Mouse (Mus musculus) embryonic facial prominence, embryonic 14.5 days (tissue): ENCODE results near the gene Mapkapk2. TPM values are rescaled to one million over a fixed set of nuclear protein-coding genes. Genes with fewer than 3 reads are reported as not detected.
A peak's percentile ranks its signal among the peaks of the same experiment; 100 is the strongest.

Source experiments
- ATAC-seq: fragments of 200-750 bp; cut with Nextera tagmentation; 2 replicates; pipeline ENCODE4 v1.8.0; 2017; ENCODE audit warnings: low read depth, moderate number of reproducible peaks, moderate TSS enrichment
- DNase-seq: peaks from one replicate; pipeline ENCODE4 v3.0.0-alpha.2; 2015; ENCODE audit warnings: low spot score
- H3K27ac ChIP-seq: fragments of 300-500 bp; sonication (generic); replicated peaks from 2 replicates; pipeline ENCODE4 v1.5.1; 2014; ENCODE audit warnings: low read depth, mild to moderate bottlenecking, low read length, moderate library complexity
- H3K27me3 ChIP-seq: fragments of 300-500 bp; sonication (generic); replicated peaks from 2 replicates; pipeline ENCODE4 v1.6.1; 2014; ENCODE audit warnings: low read length; ENCODE audit not compliant: control insufficient read depth, insufficient read depth
- H3K36me3 ChIP-seq: fragments of 300-500 bp; sonication (generic); 2 replicates; pipeline ENCODE4 v1.6.1; 2014; ENCODE audit warnings: low read length, mixed read lengths; ENCODE audit not compliant: control insufficient read depth, insufficient read depth
- H3K4me1 ChIP-seq: fragments of 300-500 bp; sonication (generic); 2 replicates; pipeline ENCODE4 v1.6.1; 2014; ENCODE audit warnings: antibody characterized with exemption, low read length; ENCODE audit not compliant: control insufficient read depth, insufficient read depth
- H3K4me2 ChIP-seq: fragments of 300-500 bp; sonication (generic); 2 replicates; pipeline ENCODE4 v1.6.1; 2014; ENCODE audit warnings: low read depth, mild to moderate bottlenecking, low read length, moderate library complexity, mixed read lengths
- H3K4me3 ChIP-seq: fragments of 300-500 bp; sonication (generic); 2 replicates; pipeline ENCODE4 v1.5.1; 2014; ENCODE audit warnings: low read depth, mild to moderate bottlenecking, low read length
- H3K9ac ChIP-seq: fragments of 300-500 bp; sonication (generic); 2 replicates; pipeline ENCODE4 v1.6.1; 2014; ENCODE audit warnings: low read depth, mild to moderate bottlenecking, low read length, moderate library complexity, mixed read lengths
- H3K9me3 ChIP-seq: fragments of 300-500 bp; sonication (generic); 2 replicates; pipeline ENCODE4 v1.6.1; 2016; ENCODE audit warnings: low read length; ENCODE audit not compliant: control insufficient read depth
- WGBS: fragments of 180-500 bp; shearing (Covaris S2); extraction: QIAGEN DNeasy Blood & Tissue Kit; methylation state at CpG from one replicate; pipeline ENCODE4 v1.1.7; 2014; 5-methylcytosine and 5-hydroxymethylcytosine counted together
- polyA plus RNA-seq: library from polyadenylated mRNA; unstranded; fragments of >200 nt; fragmentation: Nextera tagmentation; extraction: Ambion mirVana; gene quantifications from 2 replicates; pipeline ENCODE4 v1.2.1, GENCODE M21; 2014

Mapkapk2 gene
- polyA plus RNA-seq, 1 experiment from 2014 or later, result 47.8 TPM

DNA sequence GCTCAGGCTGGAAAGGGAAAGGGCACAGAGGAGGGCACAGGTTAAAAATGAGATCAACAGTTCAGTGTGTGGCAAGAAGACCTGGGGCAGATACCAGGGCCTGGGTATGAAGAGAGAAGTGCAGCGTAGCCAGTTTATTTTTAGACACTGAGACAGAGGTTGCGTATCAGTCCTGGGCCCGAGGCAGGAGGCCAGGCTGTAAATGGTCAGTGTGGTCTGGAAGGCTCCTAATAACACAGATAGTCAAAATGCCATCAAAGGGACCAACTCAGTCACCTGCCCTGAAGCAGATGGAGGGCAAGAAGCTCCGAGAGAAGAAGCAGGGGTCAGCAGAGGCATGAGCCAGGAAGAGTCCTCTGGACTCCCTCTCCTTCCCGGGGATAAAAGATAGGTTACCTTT lies 7.4 kb downstream of the Mapkapk2 start:
- DNase-seq, result no peak
- peaks cover 59% of the 10 kb centered on the region for H3K4me1 ChIP-seq
- no peak for ATAC-seq
- no peak overlapping the region for H3K27ac ChIP-seq
- 63% methylated on average over 5 of the region's 5 CpGs for WGBS
- H3K9ac ChIP-seq, result no peak overlapping the region
- H3K36me3 ChIP-seq, result no peaks in the 10 kb centered on the region
- H3K4me3 ChIP-seq, result no peak overlapping the region
- H3K4me2 ChIP-seq, result no peak overlapping the region
- H3K27me3 ChIP-seq, result no peaks in the 10 kb centered on the region
- H3K9me3 ChIP-seq, result no peaks in the 10 kb centered on the region

DNA sequence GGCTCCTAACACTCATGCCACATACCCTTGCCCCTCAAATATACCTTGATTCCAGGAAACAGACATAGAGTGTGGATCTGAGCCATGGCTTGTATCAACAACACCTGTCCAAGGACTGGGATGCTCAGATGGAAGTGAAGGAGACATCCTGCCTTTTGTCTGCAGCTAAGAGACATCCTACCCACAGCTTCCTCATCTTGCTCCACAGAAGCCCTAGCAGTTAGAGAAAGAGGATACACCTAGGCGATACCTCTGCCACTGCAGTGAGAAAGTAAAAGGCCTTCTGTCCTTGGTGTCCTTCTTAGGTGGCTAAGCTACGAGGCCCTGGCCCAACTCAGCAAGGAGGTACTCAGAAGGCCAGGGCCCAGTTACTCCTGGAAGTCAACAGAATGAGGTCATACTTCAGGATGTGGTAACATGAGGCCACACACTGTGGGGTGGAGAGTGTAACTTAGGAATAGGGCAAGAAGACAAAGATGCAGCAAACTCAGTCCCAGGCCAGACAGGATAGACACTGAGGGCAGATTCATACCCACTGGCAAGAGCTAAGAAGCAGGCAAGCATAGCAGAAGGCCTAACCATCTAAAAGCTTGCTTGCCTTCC lies 8.0 kb downstream of the Mapkapk2 start:
- Histone ChIP-seq H3K9me3 (no peaks in the 10 kb centered on the region), H3K27me3 (no peaks in the 10 kb centered on the region), H3K4me3 (no peak overlapping the region), H3K9ac (no peak overlapping the region), H3K27ac (no peak overlapping the region), H3K4me2 (no peak overlapping the region), H3K4me1 (peaks cover 57% of the 10 kb centered on the region), H3K36me3 (no peaks in the 10 kb centered on the region)
- ATAC-seq, result peak; percentile 21; the same call in 1 of the 2 replicates
- 71% methylated on average over 2 of the region's 2 CpGs for WGBS
- no peak for DNase-seq

DNA sequence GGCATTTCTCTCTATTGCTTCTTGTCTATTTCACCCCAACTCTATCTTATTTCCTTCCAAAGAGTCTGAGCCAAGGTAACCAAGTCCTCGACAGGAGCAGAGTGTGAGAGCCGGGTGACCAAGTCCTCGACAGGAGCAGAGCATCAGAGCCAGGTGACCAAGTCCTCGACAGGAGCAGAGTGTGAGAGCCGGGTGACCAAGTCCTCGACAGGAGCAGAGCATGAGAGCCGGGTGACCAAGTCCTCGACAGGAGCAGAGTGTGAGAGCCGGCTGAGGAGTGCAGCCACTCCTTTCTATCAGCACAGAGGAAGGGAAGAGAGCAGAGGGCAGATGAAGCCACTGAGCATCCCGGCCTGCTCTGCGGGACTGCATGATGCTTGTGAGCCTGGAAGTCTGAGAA lies 9.1 kb downstream of the Mapkapk2 start:
- no peak for ATAC-seq
- peaks cover 67% of the 10 kb centered on the region for H3K4me1 ChIP-seq
- H3K27ac ChIP-seq, result no peak overlapping the region
- no peak overlapping the region for H3K4me2 ChIP-seq
- H3K9me3 ChIP-seq, result no peaks in the 10 kb centered on the region
- H3K27me3 ChIP-seq, result no peaks in the 10 kb centered on the region
- no peak overlapping the region for H3K9ac ChIP-seq
- H3K36me3 ChIP-seq, result no peaks in the 10 kb centered on the region
- WGBS, result 47% methylated on average over 11 of the region's 11 CpGs
- no peak overlapping the region for H3K4me3 ChIP-seq
- no peak for DNase-seq

DNA sequence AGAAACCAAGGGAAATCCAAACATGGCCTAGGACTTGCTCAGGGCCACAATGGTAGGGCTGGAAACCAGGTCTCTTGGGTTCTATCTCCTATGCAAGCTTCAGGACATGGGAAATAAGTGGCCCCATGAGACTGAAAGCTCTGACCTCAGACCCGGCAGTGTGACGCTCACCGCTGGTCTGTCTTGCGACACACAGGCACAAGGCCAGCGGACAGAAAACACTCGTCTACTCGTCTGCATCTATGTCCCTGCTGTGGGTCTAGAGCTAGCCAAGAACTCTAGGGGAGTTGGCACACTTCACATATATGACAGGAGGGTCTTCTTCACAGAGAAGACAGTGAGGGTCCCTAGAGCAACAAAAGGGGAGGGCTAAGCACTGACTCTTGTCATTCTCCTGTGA lies 10.7 kb downstream of the Mapkapk2 start:
- Histone ChIP-seq H3K4me1 (peaks cover 81% of the 10 kb centered on the region), H3K36me3 (no peaks in the 10 kb centered on the region), H3K4me3 (no peak overlapping the region), H3K27me3 (no peaks in the 10 kb centered on the region), H3K9ac (no peak overlapping the region), H3K4me2 (no peak overlapping the region), H3K9me3 (no peaks in the 10 kb centered on the region), H3K27ac (no peak overlapping the region)
- DNase-seq (no peak), ATAC-seq (no peak)
- 62% methylated on average over 7 of the region's 7 CpGs for WGBS

DNA sequence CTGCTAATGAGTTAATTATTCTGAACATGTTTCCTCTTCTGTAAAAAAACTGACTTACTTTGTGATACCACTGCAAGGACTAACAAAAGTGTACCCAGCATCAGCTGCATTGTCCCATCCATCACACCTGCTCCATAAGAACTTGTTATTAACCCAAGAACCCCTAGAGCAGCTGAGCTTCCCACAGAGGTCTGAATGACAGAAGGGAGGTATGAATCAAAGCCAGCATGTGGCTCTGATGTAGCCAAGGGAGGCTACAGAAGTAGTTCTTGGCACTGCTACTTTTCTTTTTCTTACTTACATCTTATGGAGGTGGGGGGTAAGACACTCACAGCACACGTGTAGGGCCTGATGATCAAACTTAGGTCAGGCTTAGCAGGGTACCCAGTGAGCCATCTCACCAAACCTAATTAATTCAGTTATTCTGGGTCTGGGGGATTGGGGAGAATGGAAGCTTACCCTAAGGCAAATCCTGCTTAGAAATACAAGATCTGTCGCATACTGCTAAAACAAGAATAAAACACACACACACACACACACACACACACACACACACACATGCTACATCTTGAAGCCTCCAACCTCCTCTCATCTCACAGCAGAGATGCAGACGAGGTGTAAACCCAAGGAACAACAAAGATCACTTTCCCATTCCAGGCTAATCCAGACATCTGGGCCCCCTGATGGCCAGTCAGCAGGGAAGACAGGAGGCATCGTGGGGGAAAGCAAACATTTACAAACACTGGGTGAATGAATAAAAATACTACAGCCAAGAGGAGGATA lies 11.5 kb downstream of the Mapkapk2 start:
- H3K4me2 ChIP-seq, result no peak overlapping the region
- WGBS, result 25% methylated on average over 4 of the region's 4 CpGs
- H3K4me3 ChIP-seq, result no peak overlapping the region
- H3K36me3 ChIP-seq, result no peaks in the 10 kb centered on the region
- no peak overlapping the region; the same call in 1 of the 2 replicates for H3K27ac ChIP-seq
- peaks cover 76% of the 10 kb centered on the region for H3K4me1 ChIP-seq
- no peaks in the 10 kb centered on the region for H3K9me3 ChIP-seq
- H3K27me3 ChIP-seq, result no peaks in the 10 kb centered on the region
- DNase-seq (no peak), ATAC-seq (no peak)
- no peak overlapping the region for H3K9ac ChIP-seq

DNA sequence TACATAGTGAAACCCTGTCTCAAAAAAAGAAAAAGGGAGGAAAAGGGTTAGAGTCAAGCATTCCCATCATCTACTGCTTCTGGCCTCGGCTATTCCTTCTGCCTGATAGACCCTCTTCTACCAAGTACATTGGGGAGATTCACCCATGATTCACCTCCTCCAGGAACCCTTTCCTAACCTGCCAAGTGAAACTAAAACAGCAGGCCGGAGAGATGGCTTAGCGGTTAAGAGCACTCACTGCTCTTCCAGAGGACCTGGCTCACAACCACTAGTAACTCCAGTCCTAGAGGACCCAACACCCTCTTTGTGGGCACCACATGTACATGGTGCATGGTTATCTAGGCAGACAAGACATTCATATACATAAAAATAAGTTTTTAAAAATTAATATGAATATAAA lies 12.4 kb downstream of the Mapkapk2 start:
- Histone ChIP-seq H3K9me3 (no peaks in the 10 kb centered on the region), H3K9ac (no peak overlapping the region), H3K4me3 (no peak overlapping the region), H3K27me3 (no peaks in the 10 kb centered on the region), H3K4me1 (peaks cover 68% of the 10 kb centered on the region), H3K4me2 (no peak overlapping the region), H3K27ac (no peak overlapping the region), H3K36me3 (no peaks in the 10 kb centered on the region)
- DNase-seq (no peak), ATAC-seq (no peak)
- WGBS, result 77% methylated on average over 3 of the region's 3 CpGs

DNA sequence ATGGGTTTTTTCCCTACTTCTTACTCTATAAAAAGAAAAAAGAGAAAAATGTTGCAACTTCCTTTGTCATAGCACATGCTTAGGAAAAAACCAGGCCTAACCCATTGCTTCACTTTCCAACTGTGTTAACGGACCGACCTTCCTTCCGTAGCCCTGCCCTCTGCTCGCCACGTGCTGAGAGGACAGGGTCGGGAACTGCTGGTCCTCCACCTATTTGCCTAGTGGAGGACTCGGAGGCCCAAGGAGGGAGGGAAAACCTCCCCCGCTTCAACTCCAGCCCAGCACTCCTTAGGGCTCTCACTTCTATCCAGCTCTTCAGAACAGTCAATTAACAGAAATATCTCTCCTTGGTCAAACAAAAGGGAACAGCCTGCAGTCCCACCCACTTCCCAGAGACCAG lies 13.3 kb downstream of the Mapkapk2 start:
- H3K4me1 ChIP-seq, result peaks cover 59% of the 10 kb centered on the region
- no peak overlapping the region for H3K27ac ChIP-seq
- no peak overlapping the region for H3K9ac ChIP-seq
- ATAC-seq (0 out of 2 replicates have a peak, but pooled peaks have one; percentile 12), DNase-seq (no peak)
- no peak overlapping the region for H3K4me2 ChIP-seq
- no peaks in the 10 kb centered on the region for H3K36me3 ChIP-seq
- H3K4me3 ChIP-seq, result no peak overlapping the region
- no peaks in the 10 kb centered on the region for H3K9me3 ChIP-seq
- WGBS, result 49% methylated on average over 8 of the region's 8 CpGs
- H3K27me3 ChIP-seq, result no peaks in the 10 kb centered on the region

DNA sequence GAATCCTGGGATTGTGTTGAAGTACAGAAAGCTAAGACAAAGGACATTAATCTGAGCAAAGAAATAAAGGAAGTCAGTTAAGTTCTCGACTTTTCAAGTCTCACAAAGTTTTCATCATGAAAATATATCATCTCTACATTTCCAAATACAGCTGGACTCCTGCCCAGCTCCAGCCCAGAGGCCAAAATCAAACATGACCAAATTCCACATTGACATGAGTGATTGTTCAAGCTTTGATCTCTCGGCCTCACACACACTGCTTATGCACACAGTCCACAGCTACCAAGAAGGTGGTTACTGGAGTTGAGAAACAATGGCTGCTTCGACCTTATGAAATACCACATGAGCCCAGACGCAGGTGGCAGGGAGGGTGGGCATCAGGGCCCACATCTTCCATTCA lies 14.0 kb downstream of the Mapkapk2 start:
- H3K4me2 ChIP-seq, result no peak overlapping the region
- no peak for ATAC-seq
- no peak overlapping the region for H3K9ac ChIP-seq
- no peak for DNase-seq
- no peaks in the 10 kb centered on the region for H3K36me3 ChIP-seq
- 50% methylated on average over 4 of the region's 4 CpGs for WGBS
- H3K4me3 ChIP-seq, result no peak overlapping the region
- H3K9me3 ChIP-seq, result no peaks in the 10 kb centered on the region
- H3K27ac ChIP-seq, result no peak overlapping the region; the same call in 1 of the 2 replicates
- H3K27me3 ChIP-seq, result no peaks in the 10 kb centered on the region
- H3K4me1 ChIP-seq, result peaks cover 59% of the 10 kb centered on the region

DNA sequence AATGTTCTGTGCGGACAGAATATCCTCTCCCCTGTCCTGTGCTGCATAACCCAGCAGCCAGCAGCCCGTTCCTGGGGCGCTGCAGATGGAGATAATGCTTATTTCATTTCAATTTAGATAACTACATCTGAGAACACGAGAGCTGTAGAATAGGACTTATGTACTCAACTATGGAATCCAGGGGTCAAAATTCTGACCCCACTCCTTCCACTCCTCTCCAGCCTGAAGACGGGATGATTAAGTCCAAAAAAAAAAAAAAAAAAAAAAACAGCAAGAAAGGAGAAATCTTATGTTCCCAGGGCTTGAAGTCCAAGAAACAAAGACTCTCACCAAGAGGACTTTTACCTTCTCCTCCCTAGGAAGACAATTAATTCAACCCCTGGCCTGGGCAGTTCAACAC lies 14.5 kb downstream of the Mapkapk2 start:
- Histone ChIP-seq H3K27ac (no peak overlapping the region), H3K4me3 (no peak overlapping the region), H3K9me3 (no peaks in the 10 kb centered on the region), H3K4me2 (no peak overlapping the region), H3K4me1 (peaks cover 54% of the 10 kb centered on the region), H3K36me3 (no peaks in the 10 kb centered on the region), H3K27me3 (no peaks in the 10 kb centered on the region), H3K9ac (no peak overlapping the region)
- no peak for DNase-seq
- 63% methylated on average over 5 of the region's 5 CpGs for WGBS
- no peak for ATAC-seq
